Comparison of ENCODE assay signal across 8 mouse cellular contexts in genomic region chr2:168602387-168602741, GRCm38 (mm10). TPM values are rescaled to one million over a fixed set of nuclear protein-coding genes. Genes with fewer than 3 reads are reported as not detected.
DNase-seq lines count a peak whose midpoint lies in the region; ATAC-seq and TF ChIP-seq lines count a peak whose summit lies in the region.

No protein-coding gene starts in this region.

- no peak for TF ChIP-seq CTCF in hindbrain, postnatal 0 days (IDR thresholded peaks at IDR 0.05; ENCODE audit: low read depth)

- WGBS in heart, embryonic 15.5 days: 37% methylated on average over 12 of the region's 12 CpGs
- 25% methylated on average over 12 of the region's 12 CpGs for WGBS in heart, embryonic 10.5 days
- WGBS in embryonic facial prominence, embryonic 14.5 days: 19% methylated on average over 12 of the region's 12 CpGs
- 16% methylated on average over 12 of the region's 12 CpGs for WGBS in hindbrain, postnatal 0 days
- WGBS in midbrain, embryonic 15.5 days: 24% methylated on average over 12 of the region's 12 CpGs

- H3K9ac ChIP-seq in heart, embryonic 15.5 days: no peak overlapping the region
- peak overlapping the region; percentile 70; the same call in 1 of the 2 replicates for H3K9ac ChIP-seq in embryonic facial prominence, embryonic 14.5 days (ENCODE audit: low read depth, low read length)
- H3K9ac ChIP-seq in hindbrain, postnatal 0 days (replicated peaks; ENCODE audit: low read length): no peak overlapping the region
- H3K9ac ChIP-seq in midbrain, embryonic 15.5 days: no peak overlapping the region

- no peak for DNase-seq in heart, embryonic 10.5 days (ENCODE audit: low spot score)
- no peak for DNase-seq in embryonic facial prominence, embryonic 14.5 days (ENCODE audit: low spot score)
- no peak for DNase-seq in hindbrain, postnatal 0 days (ENCODE audit: low spot score)
- no peak for DNase-seq in testis, postnatal 10 days (ENCODE audit: low spot score)
- DNase-seq in layer of hippocampus, adult 9-10 months (ENCODE audit: low spot score): no peak

- peaks cover 28% of the 10 kb centered on the region for H3K27me3 ChIP-seq in heart, embryonic 15.5 days
- H3K27me3 ChIP-seq in heart, embryonic 10.5 days (ENCODE audit: insufficient read depth, poor library complexity, severe bottlenecking): peaks cover 71% of the 10 kb centered on the region
- H3K27me3 ChIP-seq in embryonic facial prominence, embryonic 14.5 days (replicated peaks; ENCODE audit: control insufficient read depth, insufficient read depth, low read length): peaks cover 37% of the 10 kb centered on the region; the same call in 1 of the 2 replicates
- no peaks in the 10 kb centered on the region for H3K27me3 ChIP-seq in hindbrain, postnatal 0 days (ENCODE audit: insufficient read depth, low read length)
- peaks cover 24% of the 10 kb centered on the region for H3K27me3 ChIP-seq in midbrain, embryonic 15.5 days (replicated peaks)

- H3K27ac ChIP-seq in heart, embryonic 15.5 days: peak overlapping the region; percentile 4; the same call in 1 of the 2 replicates
- H3K27ac ChIP-seq in heart, embryonic 10.5 days: no peak overlapping the region
- peak overlapping the region; percentile 86; the same call in 1 of the 2 replicates for H3K27ac ChIP-seq in embryonic facial prominence, embryonic 14.5 days (replicated peaks; ENCODE audit: low read depth, low read length)
- H3K27ac ChIP-seq in hindbrain, postnatal 0 days: no peak overlapping the region
- no peak overlapping the region for H3K27ac ChIP-seq in midbrain, embryonic 15.5 days

- H3K4me3 ChIP-seq in heart, embryonic 15.5 days: peak overlapping the region; percentile 55; the same call in 1 of the 2 replicates
- no peak overlapping the region for H3K4me3 ChIP-seq in heart, embryonic 10.5 days
- H3K4me3 ChIP-seq in embryonic facial prominence, embryonic 14.5 days (ENCODE audit: low read depth, low read length): peak overlapping the region; percentile 50
- H3K4me3 ChIP-seq in hindbrain, postnatal 0 days (ENCODE audit: low read length): no peak overlapping the region
- no peak overlapping the region for H3K4me3 ChIP-seq in midbrain, embryonic 15.5 days

- no peaks in the 10 kb centered on the region for H3K36me3 ChIP-seq in heart, embryonic 15.5 days
- no peaks in the 10 kb centered on the region for H3K36me3 ChIP-seq in heart, embryonic 10.5 days
- H3K36me3 ChIP-seq in embryonic facial prominence, embryonic 14.5 days (ENCODE audit: control insufficient read depth, insufficient read depth, low read length): no peaks in the 10 kb centered on the region
- H3K36me3 ChIP-seq in hindbrain, postnatal 0 days (ENCODE audit: insufficient read depth, low read length): no peaks in the 10 kb centered on the region
- H3K36me3 ChIP-seq in midbrain, embryonic 15.5 days (replicated peaks): no peaks in the 10 kb centered on the region

- H3K4me2 ChIP-seq in heart, embryonic 15.5 days: peak overlapping the region; percentile 94
- H3K4me2 ChIP-seq in embryonic facial prominence, embryonic 14.5 days (ENCODE audit: low read depth, low read length): peak overlapping the region; percentile 80
- H3K4me2 ChIP-seq in hindbrain, postnatal 0 days (ENCODE audit: low read depth, low read length): peak overlapping the region; percentile 92
- peak overlapping the region; percentile 93 for H3K4me2 ChIP-seq in midbrain, embryonic 15.5 days

- peaks cover 58% of the 10 kb centered on the region for H3K4me1 ChIP-seq in heart, embryonic 15.5 days (replicated peaks)
- H3K4me1 ChIP-seq in heart, embryonic 10.5 days: peaks cover 63% of the 10 kb centered on the region
- H3K4me1 ChIP-seq in embryonic facial prominence, embryonic 14.5 days (ENCODE audit: control insufficient read depth, insufficient read depth, low read length): peaks cover 20% of the 10 kb centered on the region
- H3K4me1 ChIP-seq in hindbrain, postnatal 0 days (ENCODE audit: insufficient read depth, low read length): 0 out of 2 replicates have a peak, but pooled peaks cover 8% of the 10 kb centered on the region
- peaks cover 34% of the 10 kb centered on the region for H3K4me1 ChIP-seq in midbrain, embryonic 15.5 days

- ATAC-seq in heart, embryonic 15.5 days (replicated peaks; ENCODE audit: insufficient number of reproducible peaks, insufficient read depth, low FRiP score, low read depth): no peak
- ATAC-seq in embryonic facial prominence, embryonic 14.5 days (ENCODE audit: low read depth): no peak
- no peak for ATAC-seq in hindbrain, postnatal 0 days
- ATAC-seq in midbrain, embryonic 15.5 days (replicated peaks): no peak
- no peak for ATAC-seq in inflammation-experienced regulatory T-cells, adult 6 months

- H3K9me3 ChIP-seq in heart, embryonic 15.5 days (replicated peaks): no peaks in the 10 kb centered on the region
- no peaks in the 10 kb centered on the region for H3K9me3 ChIP-seq in heart, embryonic 10.5 days
- H3K9me3 ChIP-seq in embryonic facial prominence, embryonic 14.5 days (ENCODE audit: control insufficient read depth, low read length): no peaks in the 10 kb centered on the region
- H3K9me3 ChIP-seq in hindbrain, postnatal 0 days (ENCODE audit: low read length): no peaks in the 10 kb centered on the region
- H3K9me3 ChIP-seq in midbrain, embryonic 15.5 days: no peaks in the 10 kb centered on the region

RNA-seq across cellular contexts. Expression of gene Nfatc2, which starts 0.9 kb away (rescaled TPM):
- 9.7 and 10.5 TPM in 2 replicates for polyA plus RNA-seq in heart, embryonic 15.5 days (2015; fragmentation: Nextera tagmentation; extraction: Ambion mirVana)
- polyA plus RNA-seq in heart, embryonic 10.5 days (2016; fragmentation: Nextera tagmentation; extraction: Ambion mirVana): 2.0 and 4.6 TPM in 2 replicates
- 5.7 and 5.8 TPM in 2 replicates for polyA plus RNA-seq in embryonic facial prominence, embryonic 14.5 days (2014; fragmentation: Nextera tagmentation; extraction: Ambion mirVana)
- total RNA-seq in hindbrain, postnatal 0 days (2014; rRNA removed): 7.4 and 8.5 TPM in 2 replicates
- 6.5 and 6.6 TPM in 2 replicates for polyA plus RNA-seq in hindbrain, postnatal 0 days (2015; fragmentation: Nextera tagmentation; extraction: Ambion mirVana)
- polyA plus RNA-seq in midbrain, embryonic 15.5 days (2015; fragmentation: Nextera tagmentation; extraction: Ambion mirVana): 3.8 and 3.9 TPM in 2 replicates
- 10 to 100 TPM; 21.7 to 24.8 (median 23.1) TPM for polyA plus RNA-seq in inflammation-experienced regulatory T-cells, adult 6 months (2017; shearing (Covaris generic))

Comparison
In these comparisons a context has a peak if more than half of its experiments do, and no peak if none do; other contexts are left out.
1. H3K27ac ChIP-seq: peak in heart, embryonic 15.5 days (single experiment) and embryonic facial prominence, embryonic 14.5 days (single experiment); none in heart, embryonic 10.5 days (single experiment), hindbrain, postnatal 0 days (single experiment) and midbrain, embryonic 15.5 days (single experiment).
2. H3K4me3 ChIP-seq: peak in heart, embryonic 15.5 days (single experiment) and embryonic facial prominence, embryonic 14.5 days (single experiment); none in heart, embryonic 10.5 days (single experiment), hindbrain, postnatal 0 days (single experiment) and midbrain, embryonic 15.5 days (single experiment).
3. Peak in every context shown above with its lines, with median percentiles within 50 percentile points of each other: H3K4me2 ChIP-seq.